ENCODE assay signal across 8 mouse cellular contexts in genomic region chr6:39204444-39204843, GRCm38 (mm10). TPM values are rescaled to one million over a fixed set of nuclear protein-coding genes. Genes with fewer than 3 reads are reported as not detected.
A peak's percentile ranks its signal among the peaks of the same experiment; 100 is the strongest.
DNase-seq lines count a peak whose midpoint lies in the region; ATAC-seq and TF ChIP-seq lines count a peak whose summit lies in the region.

No protein-coding gene starts in this region.

- no peak overlapping the region for H3K9ac ChIP-seq in forebrain, embryonic 13.5 days
- H3K9ac ChIP-seq in forebrain, embryonic 16.5 days (replicated peaks; ENCODE audit: low read depth, low read length): no peak overlapping the region
- no peak overlapping the region for H3K9ac ChIP-seq in limb, embryonic 11.5 days (ENCODE audit: low read length)
- H3K9ac ChIP-seq in hindbrain, postnatal 0 days (replicated peaks; ENCODE audit: low read length): no peak overlapping the region
- no peak overlapping the region for H3K9ac ChIP-seq in neural tube, embryonic 12.5 days

- no peaks in the 10 kb centered on the region for H3K27me3 ChIP-seq in forebrain, embryonic 13.5 days
- H3K27me3 ChIP-seq in forebrain, embryonic 16.5 days (replicated peaks; ENCODE audit: control insufficient read depth, insufficient read depth, low read length): no peaks in the 10 kb centered on the region
- H3K27me3 ChIP-seq in limb, embryonic 11.5 days (ENCODE audit: control insufficient read depth, insufficient read depth, low read length): no peaks in the 10 kb centered on the region
- no peaks in the 10 kb centered on the region for H3K27me3 ChIP-seq in limb, embryonic 10.5 days (ENCODE audit: low read depth, poor library complexity, severe bottlenecking)
- no peaks in the 10 kb centered on the region for H3K27me3 ChIP-seq in hindbrain, postnatal 0 days (ENCODE audit: insufficient read depth, low read length)
- H3K27me3 ChIP-seq in neural tube, embryonic 12.5 days (replicated peaks): no peaks in the 10 kb centered on the region

- peaks cover 21% of the 10 kb centered on the region for H3K4me1 ChIP-seq in forebrain, embryonic 13.5 days
- H3K4me1 ChIP-seq in forebrain, embryonic 16.5 days (replicated peaks; ENCODE audit: control insufficient read depth, insufficient read depth, low read length): 0 out of 2 replicates have a peak, but pooled peaks cover 5% of the 10 kb centered on the region
- no peaks in the 10 kb centered on the region for H3K4me1 ChIP-seq in limb, embryonic 11.5 days (ENCODE audit: control insufficient read depth, insufficient read depth, low read length)
- H3K4me1 ChIP-seq in limb, embryonic 10.5 days: peaks cover 3% of the 10 kb centered on the region; the same call in 1 of the 2 replicates
- H3K4me1 ChIP-seq in hindbrain, postnatal 0 days (ENCODE audit: insufficient read depth, low read length): no peaks in the 10 kb centered on the region
- H3K4me1 ChIP-seq in neural tube, embryonic 12.5 days: peaks cover 6% of the 10 kb centered on the region; the same call in 1 of the 2 replicates

- no peaks in the 10 kb centered on the region for H3K36me3 ChIP-seq in forebrain, embryonic 13.5 days (ENCODE audit: poor library complexity, severe bottlenecking)
- H3K36me3 ChIP-seq in forebrain, embryonic 16.5 days (ENCODE audit: control insufficient read depth, insufficient read depth): no peaks in the 10 kb centered on the region
- H3K36me3 ChIP-seq in limb, embryonic 11.5 days (ENCODE audit: control insufficient read depth, insufficient read depth, low read length): no peaks in the 10 kb centered on the region
- H3K36me3 ChIP-seq in limb, embryonic 10.5 days: no peaks in the 10 kb centered on the region
- H3K36me3 ChIP-seq in hindbrain, postnatal 0 days (ENCODE audit: insufficient read depth, low read length): no peaks in the 10 kb centered on the region
- no peaks in the 10 kb centered on the region for H3K36me3 ChIP-seq in neural tube, embryonic 12.5 days

- WGBS in forebrain, embryonic 13.5 days: 53% methylated on average over 4 of the region's 4 CpGs
- WGBS in forebrain, embryonic 16.5 days: 54% methylated on average over 4 of the region's 4 CpGs
- WGBS in limb, embryonic 11.5 days: 72% methylated on average over 4 of the region's 4 CpGs
- WGBS in limb, embryonic 10.5 days: 71% methylated on average over 4 of the region's 4 CpGs
- 56% methylated on average over 4 of the region's 4 CpGs for WGBS in hindbrain, postnatal 0 days
- 62% methylated on average over 4 of the region's 4 CpGs for WGBS in neural tube, embryonic 12.5 days

- TF ChIP-seq CTCF in hindbrain, postnatal 0 days (IDR thresholded peaks at IDR 0.05; ENCODE audit: low read depth): no peak

- no peak for DNase-seq in limb, embryonic 11.5 days (ENCODE audit: low spot score)
- DNase-seq in limb, embryonic 10.5 days (ENCODE audit: low spot score): no peak
- no peak for DNase-seq in hindbrain, postnatal 0 days (ENCODE audit: low spot score)
- no peak for DNase-seq in embryo, embryonic 10 days (ENCODE audit: low spot score)
- DNase-seq in embryo, embryonic 11 days: no peak

- no peak for ATAC-seq in forebrain, embryonic 13.5 days
- ATAC-seq in forebrain, embryonic 16.5 days: no peak
- no peak for ATAC-seq in limb, embryonic 11.5 days (ENCODE audit: insufficient number of reproducible peaks, low FRiP score, low TSS enrichment, low read depth)
- no peak for ATAC-seq in hindbrain, postnatal 0 days
- ATAC-seq in neural tube, embryonic 12.5 days (ENCODE audit: low FRiP score, low read depth): no peak

- H3K9me3 ChIP-seq in forebrain, embryonic 13.5 days (replicated peaks): no peaks in the 10 kb centered on the region
- no peaks in the 10 kb centered on the region for H3K9me3 ChIP-seq in forebrain, embryonic 16.5 days (ENCODE audit: control insufficient read depth, low read length)
- H3K9me3 ChIP-seq in limb, embryonic 11.5 days (ENCODE audit: control insufficient read depth, low read length): no peaks in the 10 kb centered on the region
- no peaks in the 10 kb centered on the region for H3K9me3 ChIP-seq in limb, embryonic 10.5 days (replicated peaks)
- H3K9me3 ChIP-seq in hindbrain, postnatal 0 days (ENCODE audit: low read length): no peaks in the 10 kb centered on the region
- no peaks in the 10 kb centered on the region for H3K9me3 ChIP-seq in neural tube, embryonic 12.5 days

- no peak overlapping the region for H3K27ac ChIP-seq in forebrain, embryonic 13.5 days
- H3K27ac ChIP-seq in forebrain, embryonic 16.5 days (ENCODE audit: low read length): no peak overlapping the region
- H3K27ac ChIP-seq in limb, embryonic 11.5 days (replicated peaks; ENCODE audit: low read depth, low read length): no peak overlapping the region
- H3K27ac ChIP-seq in limb, embryonic 10.5 days: no peak overlapping the region
- no peak overlapping the region for H3K27ac ChIP-seq in hindbrain, postnatal 0 days
- H3K27ac ChIP-seq in neural tube, embryonic 12.5 days: no peak overlapping the region

- peak overlapping the region; percentile 10; the same call in 1 of the 2 replicates for H3K4me2 ChIP-seq in forebrain, embryonic 13.5 days
- no peak overlapping the region; the same call in 1 of the 2 replicates for H3K4me2 ChIP-seq in forebrain, embryonic 16.5 days (ENCODE audit: low read length)
- H3K4me2 ChIP-seq in limb, embryonic 11.5 days (ENCODE audit: low read depth, severe bottlenecking): peak overlapping the region; percentile 65; the same call in 1 of the 2 replicates
- peak overlapping the region; percentile 73 for H3K4me2 ChIP-seq in hindbrain, postnatal 0 days (ENCODE audit: low read depth, low read length)
- peak overlapping the region; percentile 68 for H3K4me2 ChIP-seq in neural tube, embryonic 12.5 days (replicated peaks)

- H3K4me3 ChIP-seq in forebrain, embryonic 13.5 days: no peak overlapping the region
- H3K4me3 ChIP-seq in forebrain, embryonic 16.5 days (replicated peaks; ENCODE audit: low read length): no peak overlapping the region
- H3K4me3 ChIP-seq in limb, embryonic 11.5 days (ENCODE audit: low read depth, low read length): no peak overlapping the region
- no peak overlapping the region for H3K4me3 ChIP-seq in limb, embryonic 10.5 days
- H3K4me3 ChIP-seq in hindbrain, postnatal 0 days (ENCODE audit: low read length): peak overlapping the region; percentile 97; the same call in 1 of the 2 replicates
- H3K4me3 ChIP-seq in neural tube, embryonic 12.5 days: no peak overlapping the region

RNA-seq across cellular contexts. Expression of gene Kdm7a, which starts 2.1 kb away (rescaled TPM):
- polyA plus RNA-seq in forebrain, embryonic 13.5 days (2015; fragmentation: Nextera tagmentation; extraction: Ambion mirVana): 9.6 and 10.4 TPM in 2 replicates
- polyA plus RNA-seq in forebrain, embryonic 16.5 days (2015; fragmentation: Nextera tagmentation; extraction: Ambion mirVana): 7.3 and 8.8 TPM in 2 replicates
- polyA plus RNA-seq in limb, embryonic 11.5 days (2014; fragmentation: Nextera tagmentation; extraction: Ambion mirVana): 10.7 and 11.8 TPM in 2 replicates
- polyA plus RNA-seq in limb, embryonic 10.5 days (2016; fragmentation: Nextera tagmentation; extraction: Ambion mirVana): 8.1 and 9.3 TPM in 2 replicates
- total RNA-seq in hindbrain, postnatal 0 days (2014; rRNA removed): 6.8 and 7.8 TPM in 2 replicates
- 2.0 and 2.2 TPM in 2 replicates for polyA plus RNA-seq in hindbrain, postnatal 0 days (2015; fragmentation: Nextera tagmentation; extraction: Ambion mirVana)
- 19.5 and 20.7 TPM in 2 replicates for polyA plus RNA-seq in neural tube, embryonic 12.5 days (2016; fragmentation: Nextera tagmentation; extraction: Ambion mirVana)
